Mouse (Mus musculus) forelimb bud, embryonic 11.5 days (tissue): ENCODE results near the gene Samd9l.
"Not testable (repeated sequence)": the region's sequence is repeated elsewhere in the genome, so short reads cannot be mapped to it uniquely, and the experiment has no call there.

Experiments
- DNase-seq: peaks from one replicate; pipeline ENCODE4 v3.0.0-alpha.2; 2012; ENCODE audit warnings: low read depth, low spot score

The Samd9l gene

DNA sequence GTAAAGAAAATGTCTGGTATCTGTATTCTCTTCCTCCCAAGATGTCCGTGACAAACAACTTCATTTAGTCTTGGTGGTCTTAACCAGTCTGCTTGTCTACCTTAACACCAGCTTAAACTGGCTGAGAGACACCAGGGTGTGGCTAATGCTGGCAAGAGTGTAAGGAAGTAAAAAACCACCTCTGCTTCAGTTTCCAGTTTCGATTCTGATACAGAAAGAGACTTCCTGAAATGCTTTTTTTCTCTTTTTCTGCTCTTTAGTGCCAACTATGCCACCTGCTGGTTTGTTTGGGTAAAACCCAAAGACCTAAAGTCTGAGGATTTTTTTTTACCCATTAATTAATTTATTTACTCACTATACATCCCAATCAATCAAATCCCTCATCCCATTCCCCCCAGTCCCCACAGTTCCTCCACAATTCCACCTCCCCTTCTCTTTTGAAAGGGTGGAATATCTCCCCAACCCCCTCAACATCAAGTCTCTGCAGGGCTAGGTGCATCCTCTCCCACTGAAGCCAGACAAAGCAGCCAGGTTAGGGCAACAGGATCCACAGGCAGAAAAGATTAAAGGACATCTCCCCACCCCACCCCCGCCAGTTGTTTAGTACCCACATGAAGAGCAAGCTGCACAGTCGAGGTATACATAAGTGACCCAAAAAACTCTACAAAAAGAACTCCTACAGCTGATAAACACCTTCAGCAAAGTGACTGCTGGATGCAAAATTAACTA is at the start of gene Samd9l:
TSS of gene Samd9l (minus strand) at position 233 of the 729 bp plus-strand sequence.
- DNase-seq: peak; percentile 61

DNA sequence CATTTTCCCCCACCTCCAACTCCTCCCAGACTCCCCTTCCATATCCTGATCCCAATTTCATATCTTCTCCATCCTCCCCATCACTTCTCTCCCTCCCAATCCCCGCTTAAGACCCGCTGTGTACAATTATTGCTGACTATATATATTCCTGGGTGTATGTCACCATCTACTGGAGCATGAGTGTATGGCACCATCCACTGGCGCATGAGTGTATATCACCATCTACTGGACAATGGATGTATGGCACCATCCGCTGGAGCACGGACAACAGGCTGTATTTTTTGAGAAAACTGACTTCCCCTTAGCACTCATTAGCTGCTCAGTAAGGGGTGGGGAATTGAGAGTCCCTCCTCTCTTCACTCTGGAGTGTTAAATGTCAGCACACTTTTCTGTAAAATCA is 48.0 kb upstream of the Samd9l start:
- peak; percentile 78 for DNase-seq

DNA sequence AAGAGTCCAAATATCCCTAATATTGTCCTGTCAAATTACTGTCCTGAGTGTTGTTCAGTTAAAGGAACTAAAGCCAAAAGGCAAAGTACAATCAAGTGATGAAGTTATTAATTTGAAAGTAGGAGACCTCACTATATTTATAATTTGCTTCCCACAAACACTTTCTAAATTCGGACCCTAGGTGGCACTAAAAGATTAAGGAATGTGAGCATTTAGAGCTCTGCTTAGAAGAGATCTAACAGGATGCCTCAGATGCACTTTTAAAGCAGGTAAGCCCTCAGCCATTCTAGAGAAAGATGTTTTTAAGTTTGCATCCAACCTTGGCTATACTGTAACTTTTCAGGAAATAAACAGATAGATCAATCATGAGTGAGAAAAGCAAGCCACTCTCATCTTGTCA is 44.5 kb upstream of the Samd9l start:
- DNase-seq: no peak

DNA sequence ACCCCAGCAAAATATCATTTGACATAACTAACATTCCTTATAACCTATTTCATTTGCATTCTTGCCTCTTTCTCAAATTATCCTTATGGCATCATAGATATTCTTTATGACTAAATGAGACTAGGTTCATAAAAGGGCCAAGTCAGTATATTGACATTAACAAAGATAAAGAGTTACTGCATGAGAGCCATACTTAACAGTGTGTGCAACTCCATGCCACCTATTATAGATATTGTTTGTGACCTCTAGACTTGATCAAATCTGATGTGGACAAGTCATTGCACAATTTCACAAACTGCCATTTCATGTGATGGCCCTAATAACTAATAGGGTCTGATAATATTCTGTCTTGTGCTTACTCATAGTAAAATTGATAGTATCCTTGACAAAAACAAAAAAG is 36.7 kb upstream of the Samd9l start:
- no peak for DNase-seq

DNA sequence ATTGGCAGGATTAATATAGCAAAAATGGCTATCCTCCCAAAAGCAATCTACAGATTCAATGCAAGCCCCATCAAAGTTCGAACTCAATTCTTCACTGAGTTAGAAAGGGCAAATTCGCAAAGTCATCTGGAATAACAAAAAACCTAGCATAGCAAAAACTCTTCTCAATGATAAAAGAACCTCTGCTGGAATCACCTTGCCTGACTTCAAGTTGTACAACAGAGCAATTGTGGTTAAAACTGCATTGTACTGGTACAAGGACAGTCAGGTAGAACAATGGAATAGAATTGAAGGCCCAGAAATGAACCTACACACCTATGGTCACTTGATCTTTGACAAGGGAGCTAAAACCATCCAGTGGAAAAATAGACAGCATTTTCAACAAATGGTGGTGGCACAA is 31.6 kb upstream of the Samd9l start:
- not testable (repeated sequence) for DNase-seq

DNA sequence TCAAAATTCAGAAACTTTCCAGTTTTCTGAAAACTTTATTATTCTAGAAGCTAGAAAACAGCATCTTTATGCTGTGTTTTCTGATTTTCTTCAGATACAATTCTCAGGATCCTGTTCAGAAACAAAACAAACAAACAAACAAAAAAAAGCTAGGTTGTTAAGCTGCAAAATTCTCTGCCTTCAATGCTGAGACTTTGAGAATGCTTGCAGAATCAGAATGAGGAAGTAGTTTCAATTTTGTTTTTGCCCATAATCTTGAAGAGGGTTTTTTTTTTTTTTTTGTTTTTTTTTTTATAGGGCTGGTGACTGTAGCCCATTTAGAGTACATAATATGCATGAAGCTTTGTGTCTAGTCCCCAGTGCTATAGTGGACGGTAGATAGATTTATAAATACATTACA is 27.7 kb upstream of the Samd9l start:
- no peak for DNase-seq

DNA sequence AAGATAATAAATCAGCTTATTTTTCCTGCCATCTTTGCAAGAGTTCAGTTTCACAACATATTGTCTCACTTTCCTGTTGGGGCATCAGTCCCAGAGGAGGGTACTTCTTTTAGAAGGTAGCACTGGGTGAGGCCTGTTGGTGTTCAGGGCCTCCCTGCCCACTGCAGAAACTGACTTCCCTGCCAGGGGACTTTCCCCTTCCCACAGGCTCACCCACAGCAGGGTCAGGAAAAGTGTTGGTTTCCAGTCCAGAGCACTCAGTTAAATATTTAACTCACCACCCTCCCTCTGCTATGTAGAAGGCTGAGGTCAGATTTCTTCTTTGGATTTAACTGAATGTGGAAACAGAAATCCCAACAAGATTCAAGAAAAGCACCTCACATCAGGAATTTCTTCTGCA is 26.0 kb upstream of the Samd9l start:
- not testable (repeated sequence) for DNase-seq

DNA sequence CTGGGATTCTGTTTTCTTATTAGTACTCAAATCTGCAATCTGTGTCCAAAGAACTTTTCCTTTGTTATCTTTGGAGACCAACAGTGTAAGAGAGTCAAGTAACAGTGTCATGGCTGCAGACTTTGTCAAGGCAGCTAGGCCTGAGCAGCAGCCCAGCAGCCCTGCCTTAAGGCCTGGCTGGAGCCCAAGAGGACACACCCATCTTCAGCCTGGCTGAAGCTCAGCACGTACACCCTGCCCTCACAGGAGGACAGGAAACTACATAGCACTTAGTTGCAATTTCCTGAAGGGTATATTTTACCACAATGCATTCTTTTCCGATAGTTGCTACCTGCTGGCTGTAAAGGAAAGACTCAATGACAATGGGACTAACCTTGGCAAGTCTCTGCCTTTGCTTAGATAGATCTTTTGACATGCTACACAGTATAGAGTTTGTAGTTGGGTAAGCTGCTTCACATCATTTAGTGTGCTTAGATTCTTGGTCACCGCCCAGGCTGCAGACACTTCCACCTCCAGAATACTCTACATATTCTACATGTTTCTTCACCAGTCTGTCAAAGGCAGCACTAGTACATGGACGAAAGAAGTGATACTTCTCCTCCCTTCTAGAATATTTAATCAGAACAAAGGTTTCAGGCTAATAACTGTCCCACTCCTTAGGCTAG is 25.4 kb upstream of the Samd9l start:
- not testable (repeated sequence) for DNase-seq

DNA sequence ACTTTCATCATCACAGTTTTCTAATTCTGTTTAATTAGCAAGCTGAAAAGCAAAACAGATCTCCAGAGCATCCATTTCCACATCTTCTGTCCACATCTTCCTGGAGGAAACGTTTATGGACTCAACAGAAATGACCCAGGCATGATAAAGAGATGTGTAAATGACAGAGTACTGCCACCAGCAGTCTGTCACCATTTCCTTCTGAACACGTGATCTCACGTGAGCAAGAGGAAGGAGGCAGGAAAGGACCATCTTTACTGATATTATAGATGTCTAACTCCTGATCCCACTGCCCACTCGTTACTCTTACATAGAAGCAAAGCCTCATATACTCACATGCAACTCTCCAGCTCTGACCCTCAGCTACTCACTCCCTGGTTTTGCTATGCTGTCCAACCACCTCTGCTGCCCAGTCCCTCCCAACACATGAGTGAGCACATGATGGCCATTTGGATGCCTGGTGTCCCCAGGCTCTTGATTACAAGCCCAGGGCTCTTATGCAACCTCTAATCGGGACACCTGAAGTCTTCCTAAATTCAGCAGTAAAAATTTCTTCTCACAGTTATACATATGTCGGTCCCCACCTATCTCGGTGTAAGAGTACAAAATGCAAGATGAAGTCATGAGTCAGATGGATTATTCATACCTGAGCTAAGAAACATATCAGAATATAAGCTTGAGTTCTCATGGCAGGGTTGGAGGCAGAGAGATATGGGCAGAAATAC is 2.0 kb downstream of the Samd9l start:
- DNase-seq: not testable (repeated sequence)

DNA sequence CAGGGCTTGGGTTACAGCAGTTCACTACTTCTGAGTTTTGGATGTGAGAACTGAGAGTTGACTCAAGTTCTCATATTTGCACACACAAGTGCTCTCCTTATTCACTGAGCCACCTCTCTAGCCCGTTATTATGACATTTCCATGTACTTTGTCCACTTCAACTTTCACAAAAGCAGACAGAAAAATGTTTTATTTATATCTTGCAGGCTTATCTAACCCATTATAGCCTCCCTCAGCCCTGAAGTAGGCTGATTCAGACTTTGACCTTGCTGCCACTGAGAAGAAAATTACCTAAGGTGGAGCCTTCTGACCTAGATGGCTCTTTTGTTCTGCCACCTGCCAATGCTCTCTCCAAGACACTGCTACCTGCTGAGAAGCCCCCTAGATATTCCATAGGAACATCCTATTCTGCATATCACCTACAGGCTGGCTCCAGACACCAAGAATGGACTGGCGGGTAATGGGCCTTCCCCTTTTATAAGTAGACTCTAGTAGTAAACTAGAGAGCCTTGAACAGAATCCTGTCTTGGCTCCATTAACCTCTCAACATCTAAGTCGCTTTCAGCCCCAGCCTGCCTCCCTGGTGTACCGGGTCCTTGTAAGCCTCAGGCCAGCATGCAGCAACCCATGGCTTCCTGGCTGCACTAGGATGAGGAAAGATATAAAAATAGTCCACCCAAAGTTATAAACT is 3.3 kb downstream of the Samd9l start:
- not testable (repeated sequence) for DNase-seq

DNA sequence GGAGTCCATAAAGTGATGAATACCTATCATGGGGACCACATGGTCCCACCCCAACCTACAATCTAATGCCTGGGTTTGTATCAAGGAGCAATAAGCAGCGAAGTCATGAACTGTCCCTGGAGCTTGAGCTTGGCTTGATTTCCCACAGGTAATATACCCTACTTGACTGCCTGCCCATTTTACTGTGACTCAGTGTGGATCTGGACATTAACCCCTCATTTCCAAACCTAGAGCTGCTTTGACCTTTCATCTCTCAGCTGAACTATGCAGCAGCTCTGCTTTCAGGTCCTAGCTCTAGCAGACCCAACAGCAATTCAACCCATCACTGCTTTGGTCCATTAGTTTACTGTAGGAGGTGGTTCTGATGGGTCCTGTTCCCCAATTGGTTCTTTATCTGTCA is 9.4 kb downstream of the Samd9l start:
- no peak for DNase-seq

DNA sequence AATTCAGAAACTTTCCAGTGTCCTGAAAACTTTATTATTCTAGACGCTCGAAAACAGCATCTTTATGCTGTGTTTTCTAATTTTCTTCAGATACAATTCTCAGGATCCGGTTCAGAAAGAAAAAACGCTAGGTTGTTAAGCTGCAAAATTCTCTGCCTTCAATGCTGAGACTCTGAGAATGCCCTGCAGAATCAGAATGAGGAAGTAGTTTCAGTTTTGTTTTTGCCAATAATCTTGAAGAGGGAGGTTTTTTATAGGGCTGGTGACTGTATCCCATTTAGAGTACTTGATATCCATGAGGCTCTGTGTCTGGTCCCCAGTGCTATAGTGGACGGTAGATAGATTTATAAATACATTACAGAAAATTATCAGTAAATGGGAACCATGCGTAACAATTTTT is 12.8 kb downstream of the Samd9l start:
- no peak for DNase-seq

DNA sequence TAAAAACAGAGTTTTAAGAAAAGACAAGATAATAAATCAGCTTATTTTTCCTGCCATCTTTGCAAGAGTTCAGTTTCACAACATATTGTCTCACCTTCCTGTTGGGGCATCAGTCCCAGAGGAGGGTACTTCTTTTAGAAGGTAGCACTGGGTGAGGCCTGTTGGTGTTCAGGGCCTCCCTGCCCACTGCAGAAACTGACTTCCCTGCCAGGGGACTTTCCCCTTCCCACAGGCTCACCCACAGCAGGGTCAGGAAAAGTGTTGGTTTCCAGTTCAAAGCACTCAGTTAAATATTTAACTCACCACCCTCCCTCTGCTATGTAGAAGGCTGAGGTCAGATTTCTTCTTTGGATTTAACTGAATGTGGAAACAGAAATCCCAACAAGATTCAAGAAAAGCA is 14.6 kb downstream of the Samd9l start:
- DNase-seq: not testable (repeated sequence)

DNA sequence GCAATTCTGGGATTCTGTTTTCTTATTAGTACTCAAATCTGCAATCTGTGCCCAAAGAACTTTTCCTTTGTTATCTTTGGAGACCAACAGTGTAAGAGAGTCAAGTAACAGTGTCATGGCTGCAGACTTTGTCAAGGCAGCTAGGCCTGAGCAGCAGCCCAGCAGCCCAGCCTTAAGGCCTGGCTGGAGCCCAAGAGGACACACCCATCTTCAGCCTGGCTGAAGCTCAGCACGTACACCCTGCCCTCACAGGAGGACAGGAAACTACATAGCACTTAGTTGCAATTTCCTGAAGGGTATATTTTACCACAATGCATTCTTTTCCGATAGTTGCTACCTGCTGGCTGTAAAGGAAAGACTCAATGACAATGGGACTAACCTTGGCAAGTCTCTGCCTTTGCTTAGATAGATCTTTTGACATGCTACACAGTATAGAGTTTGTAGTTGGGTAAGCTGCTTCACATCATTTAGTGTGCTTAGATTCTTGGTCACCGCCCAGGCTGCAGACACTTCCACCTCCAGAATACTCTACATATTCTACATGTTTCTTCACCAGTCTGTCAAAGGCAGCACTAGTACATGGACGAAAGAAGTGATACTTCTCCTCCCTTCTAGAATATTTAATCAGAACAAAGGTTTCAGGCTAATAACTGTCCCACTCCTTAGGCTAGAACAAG is 15.1 kb downstream of the Samd9l start:
- DNase-seq: not testable (repeated sequence)

DNA sequence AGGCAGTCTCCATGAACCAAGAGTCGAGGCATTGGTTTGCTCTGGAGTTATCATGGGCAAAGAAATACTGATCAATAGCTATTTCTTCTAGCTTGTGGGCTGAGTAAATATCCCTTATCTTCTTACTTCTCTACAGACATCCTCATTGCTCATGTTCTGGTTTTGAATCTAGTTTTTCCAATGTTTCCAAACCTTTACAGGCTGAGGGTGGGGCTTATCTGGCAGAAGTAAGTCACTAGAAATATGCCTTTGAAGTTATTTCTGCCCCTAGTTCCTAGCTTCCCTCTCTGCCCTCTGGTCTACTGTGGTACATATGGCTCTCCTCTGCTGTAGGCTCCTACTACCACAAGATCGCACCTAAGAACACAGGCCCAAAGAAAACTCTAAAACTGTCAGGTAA is 20.2 kb downstream of the Samd9l start:
- no peak for DNase-seq

DNA sequence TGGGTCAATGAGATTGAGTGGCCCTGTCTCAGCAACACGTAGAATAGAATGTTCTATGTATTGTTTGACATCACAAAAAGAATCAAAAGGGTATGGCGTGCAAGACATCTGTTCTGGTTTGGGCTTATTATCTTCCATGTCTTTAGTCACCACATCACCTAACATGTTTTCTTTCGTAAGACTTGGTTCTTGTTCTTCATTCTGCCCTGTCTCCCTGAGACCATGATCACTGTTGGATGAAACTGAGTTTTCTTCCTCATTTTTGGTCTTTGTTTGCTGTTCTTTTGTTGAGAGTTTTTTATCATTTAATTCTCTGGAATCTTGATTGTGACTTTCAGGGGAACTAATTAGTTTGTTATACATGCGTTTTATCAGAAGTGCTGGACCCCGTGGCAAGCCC is 22.7 kb downstream of the Samd9l start:
- no peak for DNase-seq

DNA sequence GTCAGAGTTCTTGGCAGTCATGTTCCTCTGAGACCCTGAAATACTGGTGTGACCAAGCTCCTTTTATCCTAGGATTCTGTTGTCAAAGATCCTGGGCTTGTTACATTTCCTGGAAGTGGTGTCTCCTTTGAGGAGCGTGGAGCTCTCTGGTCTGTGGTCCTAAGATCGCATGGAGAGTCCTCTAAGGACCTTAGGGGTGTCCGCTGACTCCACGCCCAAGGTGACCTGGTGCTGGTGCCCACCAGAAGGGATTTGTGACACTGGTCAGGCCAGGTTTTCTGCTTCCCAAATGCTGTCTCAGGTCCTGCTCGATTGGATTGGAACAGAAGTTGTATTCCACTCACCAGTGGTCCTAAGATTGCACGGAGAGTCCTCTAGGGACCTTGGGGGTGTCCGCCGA is 29.8 kb downstream of the Samd9l start:
- DNase-seq: no peak

DNA sequence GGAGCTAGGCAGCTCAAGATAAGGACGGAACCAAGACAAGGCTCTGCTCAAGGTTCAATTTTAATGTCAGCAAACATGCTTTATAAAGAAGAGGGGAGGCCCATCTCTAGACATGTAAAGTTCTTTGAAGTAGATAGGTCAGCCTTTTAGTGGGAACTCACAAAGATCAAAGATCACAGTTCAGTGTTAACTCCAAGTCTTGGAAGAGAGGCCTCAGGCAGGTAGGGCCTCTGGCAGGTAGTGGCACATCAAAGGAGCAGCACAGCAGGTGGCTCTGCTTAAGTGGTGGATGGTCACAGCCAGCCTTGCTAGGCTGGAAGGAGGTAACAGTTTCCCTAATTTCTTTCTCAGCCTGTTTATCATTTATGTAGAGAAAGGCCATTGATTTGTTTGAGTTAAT is 33.8 kb downstream of the Samd9l start:
- DNase-seq: not testable (repeated sequence)

DNA sequence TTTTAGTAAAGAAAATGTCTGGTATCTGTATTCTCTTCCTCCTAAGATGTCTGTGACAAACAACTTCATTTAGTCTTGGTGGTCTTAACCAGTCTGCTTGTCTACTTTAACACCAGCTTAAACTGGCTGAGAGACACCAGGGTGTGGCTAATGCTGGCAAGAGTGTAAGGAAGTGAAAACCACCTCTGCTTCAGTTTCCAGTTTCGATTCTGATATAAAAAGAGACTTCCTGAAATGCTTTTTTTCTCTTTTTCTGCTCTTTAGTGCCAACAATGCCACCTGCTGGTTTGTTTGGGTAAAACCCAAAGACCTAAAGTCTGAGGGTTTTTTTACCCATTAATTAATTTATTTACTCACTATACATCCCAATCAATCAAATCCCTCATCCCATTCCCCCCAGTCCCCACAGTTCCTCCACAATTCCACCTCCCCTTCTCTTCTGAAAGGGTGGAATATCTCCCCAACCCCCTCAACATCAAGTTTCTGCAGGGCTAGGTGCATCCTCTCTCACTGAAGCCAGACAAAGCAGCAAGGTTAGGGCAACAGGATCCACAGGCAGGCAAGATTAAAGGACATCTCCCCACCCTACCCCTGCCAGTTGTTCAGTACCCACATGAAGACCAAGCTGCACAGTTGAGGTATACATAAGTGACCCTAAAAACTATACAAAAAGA is 53.3 kb downstream of the Samd9l start:
- not testable (repeated sequence) for DNase-seq

DNA sequence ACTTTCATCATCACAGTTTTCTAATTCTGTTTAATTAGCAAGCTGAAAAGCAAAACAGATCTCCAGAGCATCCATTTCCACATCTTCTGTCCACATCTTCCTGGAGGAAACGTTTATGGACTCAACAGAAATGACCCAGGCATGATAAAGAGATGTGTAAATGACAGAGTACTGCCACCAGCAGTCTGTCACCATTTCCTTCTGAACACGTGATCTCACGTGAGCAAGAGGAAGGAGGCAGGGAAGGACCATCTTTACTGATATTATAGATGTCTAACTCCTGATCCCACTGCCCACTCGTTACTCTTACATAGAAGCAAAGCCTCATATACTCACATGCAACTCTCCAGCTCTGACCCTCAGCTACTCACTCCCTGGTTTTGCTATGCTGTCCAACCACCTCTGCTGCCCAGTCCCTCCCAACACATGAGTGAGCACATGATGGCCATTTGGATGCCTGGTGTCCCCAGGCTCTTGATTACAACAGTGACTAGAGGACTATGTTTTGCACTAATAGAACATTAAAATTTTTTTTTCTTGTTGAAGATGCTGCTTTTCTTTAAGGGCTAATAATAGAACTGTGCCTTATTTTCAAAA is 54.2 kb downstream of the Samd9l start:
- not testable (repeated sequence) for DNase-seq
